Mouse (Mus musculus) adrenal gland, adult 18-20 months (tissue): ENCODE results near the gene Racgap1. TPM values are rescaled to one million over a fixed set of nuclear protein-coding genes. Genes with fewer than 3 reads are reported as not detected.

ENCODE experiments used
- DNase-seq, 2 experiments: peaks; one replicate each; pipeline ENCODE4 v3.0.0; 2021 to 2022; ENCODE audit warnings: low spot score in 2 of 2
- total RNA-seq, 2 experiments: library from RNA; stranded (reverse); gene quantifications; 1 replicate in 1 of 2; 2 replicates in 1 of 2; pipeline ENCODE4 v1.2.3; 2021

Racgap1 gene
- total RNA-seq, 2 experiments from 2014 or later, result 3.1 to 3.3 TPM

DNA sequence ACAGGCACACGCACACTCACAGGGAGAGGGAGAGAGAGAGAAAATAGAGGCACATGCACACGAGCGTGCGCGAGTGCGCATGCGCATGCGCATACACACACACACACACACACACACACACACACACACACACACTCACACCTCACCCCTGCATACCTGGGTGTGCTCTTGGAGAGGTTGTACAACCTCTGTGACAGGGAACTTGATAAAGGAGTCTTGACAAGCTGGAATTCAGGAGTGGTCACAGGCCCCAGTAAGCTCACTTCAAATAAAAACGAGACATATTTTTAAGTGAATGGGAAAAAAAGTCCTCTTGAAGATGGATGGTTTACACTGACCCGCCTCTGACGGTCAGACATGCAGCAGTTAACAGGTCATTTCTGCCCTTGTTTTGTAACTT is 29.4 kb downstream of the Racgap1 start:
- no peak for DNase-seq

DNA sequence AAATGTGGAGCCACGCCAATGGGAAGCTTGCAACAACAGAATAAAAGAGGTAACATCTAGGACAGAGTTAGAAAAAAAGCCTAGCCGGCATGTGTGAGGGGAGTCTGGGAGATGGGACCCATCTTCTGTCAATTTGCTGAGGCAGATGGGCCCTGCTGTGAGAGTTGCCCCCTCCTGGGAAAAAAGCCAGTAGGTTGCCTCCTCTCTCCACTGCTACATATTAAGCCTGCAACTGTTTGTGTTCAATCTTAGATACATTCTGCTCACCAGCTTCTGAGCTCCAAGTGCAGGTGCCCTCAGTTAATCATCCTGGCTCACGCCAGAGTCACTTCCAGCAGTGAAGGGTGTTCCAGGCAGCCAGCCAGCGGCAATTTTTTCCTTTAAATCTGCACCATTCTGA is 31.6 kb downstream of the Racgap1 start:
- DNase-seq, result no peak

DNA sequence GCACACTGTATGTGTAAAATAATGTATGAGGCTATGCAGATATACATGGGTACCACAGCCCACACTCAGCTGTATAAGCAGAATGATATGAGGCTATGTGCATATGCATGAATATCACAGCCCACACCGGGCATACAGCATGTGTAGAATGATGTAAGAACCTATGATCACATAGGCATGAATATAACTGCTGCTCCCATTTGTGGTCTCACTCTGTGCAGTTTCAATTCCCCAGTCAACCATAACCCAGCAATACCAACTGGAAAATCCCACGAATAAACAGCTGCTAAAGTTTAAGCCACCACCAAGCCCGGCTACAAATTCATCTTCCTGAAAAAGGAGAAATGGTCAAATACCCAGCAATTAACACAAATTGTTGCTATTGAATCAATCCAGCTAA is 32.9 kb downstream of the Racgap1 start:
- no peak for DNase-seq

DNA sequence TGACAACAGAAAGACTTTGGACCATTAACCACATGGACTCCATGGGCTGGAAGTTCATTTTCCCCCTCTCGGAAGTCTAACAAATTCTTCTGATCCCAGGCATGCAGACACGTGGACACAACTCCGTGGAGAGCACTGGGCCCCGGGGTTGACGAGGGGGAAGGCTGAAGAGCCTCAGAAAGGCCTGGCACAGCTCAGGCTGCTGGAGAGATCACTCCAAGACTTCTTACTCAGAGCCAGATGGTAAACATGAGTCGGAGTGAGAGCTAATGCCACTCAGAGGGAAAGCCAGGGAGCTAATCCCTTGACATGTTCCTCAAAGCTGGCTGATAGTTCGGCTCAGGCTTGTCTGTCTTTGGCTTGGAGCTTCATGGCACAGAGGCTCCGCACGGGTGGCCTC is 36.2 kb downstream of the Racgap1 start:
- no peak for DNase-seq

DNA sequence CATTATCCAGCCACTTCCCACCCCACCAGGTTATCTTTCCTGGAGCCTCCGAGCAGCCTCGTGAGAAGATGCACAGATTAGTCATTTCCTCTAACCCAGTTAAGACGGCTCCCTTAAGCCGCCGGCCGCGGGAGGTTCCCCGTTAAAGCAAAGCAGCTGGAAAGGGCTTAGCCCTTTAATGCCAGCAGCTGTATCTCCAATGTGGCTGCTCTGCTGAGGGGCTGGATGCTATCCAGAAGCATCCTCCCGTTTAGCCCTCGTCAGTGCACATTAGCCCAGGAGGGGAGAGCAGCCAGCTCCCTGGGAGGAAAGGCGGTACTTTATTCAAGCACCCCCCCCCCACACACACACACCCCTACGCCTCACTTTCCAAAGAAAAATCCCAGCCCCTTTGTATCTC is 36.7 kb downstream of the Racgap1 start:
- DNase-seq, result no peak

DNA sequence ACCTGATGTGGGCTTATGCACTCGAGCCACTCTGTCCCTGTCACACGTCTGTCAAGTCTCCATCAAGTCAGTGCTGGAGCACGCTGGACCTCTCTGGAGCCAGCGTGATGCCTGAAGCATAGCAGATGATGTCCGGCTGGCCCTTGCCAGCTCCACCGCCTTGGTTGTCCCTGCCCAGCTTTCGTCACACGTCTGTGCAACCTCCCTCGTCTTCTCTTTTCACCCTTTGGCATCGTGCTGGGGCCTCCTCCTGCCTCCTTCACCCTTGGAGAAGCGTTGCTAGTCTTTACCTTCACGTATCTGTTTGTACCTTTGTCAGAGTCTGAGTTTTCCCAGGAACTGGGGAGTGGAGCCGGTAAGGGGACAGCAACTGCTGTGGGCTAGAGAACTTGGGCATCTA is 37.2 kb downstream of the Racgap1 start:
- no peak for DNase-seq

DNA sequence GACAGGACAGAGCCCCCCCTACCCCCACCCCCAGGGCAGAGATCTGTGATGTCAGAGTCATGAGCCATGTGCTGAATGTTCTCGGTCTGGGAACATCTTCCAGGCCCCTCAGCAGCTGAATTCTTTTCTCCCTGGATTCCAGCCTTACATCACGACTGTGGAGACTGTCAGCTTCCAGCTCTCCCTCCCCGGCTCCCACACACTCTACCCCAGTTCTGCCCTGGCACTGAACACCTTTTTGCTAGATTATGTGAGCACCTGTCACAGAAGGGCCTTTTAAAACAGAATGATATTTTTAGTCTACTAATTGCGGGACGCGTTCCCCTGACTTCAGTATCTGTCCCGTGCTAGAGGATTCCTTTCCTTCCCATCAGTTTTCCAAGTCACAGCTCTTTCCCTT is 39.9 kb downstream of the Racgap1 start:
- no peak for DNase-seq

DNA sequence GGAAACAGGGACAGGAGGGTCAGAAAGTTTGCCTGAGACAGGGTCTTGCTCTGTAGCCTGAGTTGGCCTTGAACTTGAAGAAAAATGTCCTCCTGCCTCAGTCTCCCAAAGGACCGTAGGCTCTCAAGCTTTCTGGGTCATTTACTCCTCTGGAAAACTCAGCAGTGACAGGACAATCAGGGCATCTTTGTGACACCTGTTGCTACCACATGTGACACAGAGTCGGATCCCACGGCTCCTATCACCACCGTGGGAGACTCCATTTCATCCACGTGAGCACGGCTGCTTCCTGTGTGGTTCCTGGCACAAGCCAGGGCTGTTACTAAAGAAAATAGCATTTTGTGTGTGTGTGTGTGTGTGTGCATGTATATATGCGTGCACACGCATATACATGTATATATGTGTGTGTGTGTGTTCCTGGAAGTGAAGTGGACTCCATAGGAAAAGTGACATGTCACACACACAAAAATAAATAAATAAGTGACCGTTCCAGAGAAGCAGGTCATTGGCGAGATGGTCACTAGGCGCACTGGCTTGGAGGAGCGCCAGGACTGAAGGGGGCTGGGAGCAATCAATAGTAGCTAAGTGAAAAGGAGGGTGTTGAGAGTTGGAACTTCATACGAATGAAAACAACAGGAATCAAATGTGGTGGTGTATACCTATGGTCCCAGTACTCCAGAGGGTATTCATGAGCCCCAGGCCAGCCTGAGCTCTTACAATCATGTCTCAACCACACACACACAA is 42.9 kb downstream of the Racgap1 start:
- no peak for DNase-seq

DNA sequence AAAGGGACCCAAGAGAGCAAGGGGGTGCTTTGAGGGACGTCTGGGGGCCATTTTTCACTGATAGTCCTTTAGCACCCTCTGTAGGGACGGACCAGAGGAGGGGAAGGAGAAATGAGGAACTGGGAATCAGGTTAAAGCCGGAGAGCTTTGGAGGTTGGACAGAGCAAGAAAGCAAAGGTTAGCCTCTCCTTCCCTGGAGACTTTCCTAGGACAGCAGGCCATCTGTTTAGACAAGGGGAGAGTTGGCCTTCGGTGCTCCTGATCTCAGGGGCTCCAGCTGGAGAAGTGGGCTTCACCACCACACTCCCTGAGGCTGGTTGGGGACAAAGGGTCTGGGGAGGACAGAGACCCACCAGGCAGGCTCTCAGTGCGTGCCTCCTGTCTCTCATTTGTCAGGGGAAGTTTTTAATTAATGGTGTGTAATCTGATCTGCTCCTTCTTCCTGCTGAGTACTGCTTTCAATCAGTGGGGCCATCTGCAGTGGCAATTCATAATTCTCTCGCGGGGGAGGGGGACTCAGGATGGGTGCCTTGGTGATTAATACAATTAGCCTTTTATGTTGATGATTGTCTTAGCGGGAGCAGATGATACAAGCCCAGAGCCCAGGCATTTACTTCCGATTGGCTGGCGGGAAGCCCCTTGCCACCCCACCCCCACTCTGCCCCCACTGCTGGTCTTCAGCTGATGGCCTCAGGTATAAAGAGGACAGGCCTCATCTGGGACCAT is 43.9 kb downstream of the Racgap1 start:
- no peak for DNase-seq

DNA sequence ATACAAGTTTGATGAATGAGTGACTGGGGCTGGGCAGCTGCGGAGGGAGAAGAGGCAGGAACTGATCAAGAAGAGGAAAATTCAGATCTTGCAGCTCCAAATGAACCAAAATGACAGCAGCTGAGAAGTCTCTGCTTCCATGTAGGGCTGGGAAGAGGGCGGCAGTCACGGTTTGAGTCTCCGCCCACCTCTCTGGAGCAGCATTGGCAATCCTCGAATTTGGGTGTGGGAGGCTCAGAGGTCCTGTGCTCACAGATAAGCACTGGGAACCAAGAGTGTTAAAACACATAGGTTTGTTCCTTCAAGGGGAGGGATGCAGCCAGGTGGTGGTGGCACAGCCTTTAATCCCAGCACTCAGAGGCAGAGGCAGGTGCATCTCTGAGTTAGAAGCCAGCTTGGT is 44.9 kb downstream of the Racgap1 start:
- no peak for DNase-seq

DNA sequence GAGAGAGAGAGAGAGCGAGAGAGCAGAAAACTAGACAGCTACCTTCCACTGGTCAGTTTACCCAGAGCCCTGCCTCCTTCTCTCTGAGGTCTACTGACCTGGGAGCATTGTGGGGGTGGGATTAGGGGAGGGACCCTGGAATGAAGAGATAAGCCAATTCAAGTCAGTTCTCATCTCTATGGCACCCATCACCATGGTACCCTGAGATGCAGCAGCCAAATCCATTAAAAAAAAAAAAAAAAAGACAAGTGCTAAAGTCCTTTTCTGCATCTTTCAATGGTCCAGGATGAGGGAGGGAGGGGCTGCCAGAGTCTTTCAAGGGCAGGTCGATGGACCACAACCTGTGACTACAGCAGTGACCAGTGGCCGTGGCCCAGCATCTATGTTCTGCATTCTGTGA is 45.9 kb downstream of the Racgap1 start:
- no peak for DNase-seq

DNA sequence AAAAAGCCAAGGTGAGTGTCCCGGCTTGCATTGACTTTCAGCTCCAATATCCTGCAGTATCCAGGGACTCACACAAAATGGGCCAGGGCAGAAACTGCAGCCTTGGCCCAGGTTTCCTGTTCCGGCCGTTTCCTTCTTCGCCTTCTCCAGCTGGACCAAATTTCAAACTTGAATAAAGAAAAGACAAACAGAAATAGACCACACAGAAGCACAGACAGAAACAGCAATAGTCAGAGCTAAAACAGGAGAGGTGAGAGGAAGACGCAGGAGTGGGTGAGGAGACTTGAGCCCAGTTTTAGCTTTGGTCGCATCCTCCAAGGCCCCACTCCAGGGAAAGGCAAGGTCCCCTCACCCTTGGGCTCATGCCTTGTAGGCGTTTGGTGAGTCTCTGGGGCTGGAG is 48.2 kb downstream of the Racgap1 start:
- DNase-seq, result no peak

DNA sequence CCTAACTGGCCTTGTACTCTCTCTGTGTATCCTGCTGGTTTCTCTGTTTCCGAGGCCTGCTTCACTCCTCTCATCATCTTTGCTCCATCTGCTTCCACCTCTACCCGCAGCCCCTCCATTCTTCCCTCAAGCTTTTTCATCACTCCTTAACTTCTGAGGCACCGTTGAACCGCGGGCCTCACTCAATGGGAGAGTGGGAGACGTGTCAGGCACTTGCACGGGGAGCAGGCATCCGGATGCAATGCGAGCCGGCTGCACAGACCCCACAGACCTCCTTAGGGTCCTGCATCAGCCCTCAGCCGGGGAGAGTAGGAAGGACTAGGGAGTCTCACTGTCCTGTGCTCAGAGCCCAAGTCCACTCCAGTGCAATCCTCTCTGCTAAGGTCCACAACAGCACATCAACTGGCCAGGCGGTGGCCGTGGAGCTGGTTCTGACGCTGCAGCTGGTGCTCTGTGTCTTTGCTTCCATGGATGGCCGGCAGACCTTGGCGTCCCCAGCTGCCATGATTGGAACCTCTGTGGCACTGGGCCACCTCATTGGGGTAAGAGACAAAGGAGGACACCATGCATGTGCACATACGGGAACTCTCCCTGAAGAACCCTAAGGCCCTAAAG is 49.1 kb downstream of the Racgap1 start:
- no peak for DNase-seq

DNA sequence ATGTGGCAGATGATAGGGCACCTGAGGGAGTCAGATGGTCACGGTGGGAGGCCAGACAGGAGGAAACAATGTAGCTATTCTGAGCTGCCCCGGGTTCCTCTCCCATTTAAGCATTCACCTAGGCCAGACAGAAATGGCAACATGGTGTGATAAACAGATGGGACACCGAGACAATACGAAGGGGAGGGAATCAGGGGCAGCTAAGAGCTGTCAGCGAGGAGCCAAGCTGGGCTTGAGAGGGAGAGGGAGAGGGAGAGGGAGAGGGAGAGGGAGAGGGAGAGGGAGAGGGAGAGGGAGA is 49.7 kb downstream of the Racgap1 start:
- no peak for DNase-seq

DNA sequence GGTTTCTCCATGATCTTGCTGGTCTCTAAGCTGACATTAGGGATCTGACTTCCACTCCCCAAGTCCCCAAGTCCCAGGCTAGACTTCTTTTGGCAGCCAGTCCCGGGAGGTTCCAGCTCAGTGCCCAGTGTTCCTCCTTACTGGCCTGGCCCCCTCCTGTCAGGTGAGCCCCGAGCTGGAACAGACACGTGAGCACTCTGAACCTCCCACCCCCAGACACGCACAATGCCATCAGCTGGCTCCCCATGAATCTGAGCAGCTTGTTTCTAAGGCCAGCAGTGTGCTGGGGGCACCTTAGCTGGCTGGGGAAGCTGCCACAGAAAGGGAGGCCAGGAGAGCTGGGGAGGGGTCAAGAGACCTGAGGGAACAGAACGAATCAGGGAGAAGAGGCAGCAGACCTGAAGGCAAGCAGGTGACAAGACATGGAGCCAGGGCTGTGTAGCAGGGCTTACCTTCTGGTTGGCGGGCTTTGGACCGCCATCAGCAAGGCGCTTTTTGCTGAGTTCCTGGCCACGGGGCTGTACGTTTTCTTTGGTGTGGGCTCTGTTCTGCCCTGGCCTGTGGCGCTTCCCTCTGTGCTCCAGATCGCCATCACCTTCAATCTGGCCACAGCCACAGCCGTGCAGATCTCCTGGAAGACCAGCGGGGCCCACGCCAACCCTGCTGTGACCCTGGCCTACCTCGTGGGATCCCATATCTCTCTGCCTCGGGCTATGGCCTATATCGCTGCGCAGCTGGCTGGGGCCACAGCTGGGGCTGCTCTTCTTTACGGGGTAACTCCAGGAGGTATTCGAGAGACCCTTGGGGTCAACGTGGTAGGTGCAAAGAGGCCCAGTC is 50.3 kb downstream of the Racgap1 start, which contains the start of gene Aqp6:
Gene Aqp6 (plus strand): TSS at position 415 of the 837 bp plus-strand sequence.
- no peak for DNase-seq

DNA sequence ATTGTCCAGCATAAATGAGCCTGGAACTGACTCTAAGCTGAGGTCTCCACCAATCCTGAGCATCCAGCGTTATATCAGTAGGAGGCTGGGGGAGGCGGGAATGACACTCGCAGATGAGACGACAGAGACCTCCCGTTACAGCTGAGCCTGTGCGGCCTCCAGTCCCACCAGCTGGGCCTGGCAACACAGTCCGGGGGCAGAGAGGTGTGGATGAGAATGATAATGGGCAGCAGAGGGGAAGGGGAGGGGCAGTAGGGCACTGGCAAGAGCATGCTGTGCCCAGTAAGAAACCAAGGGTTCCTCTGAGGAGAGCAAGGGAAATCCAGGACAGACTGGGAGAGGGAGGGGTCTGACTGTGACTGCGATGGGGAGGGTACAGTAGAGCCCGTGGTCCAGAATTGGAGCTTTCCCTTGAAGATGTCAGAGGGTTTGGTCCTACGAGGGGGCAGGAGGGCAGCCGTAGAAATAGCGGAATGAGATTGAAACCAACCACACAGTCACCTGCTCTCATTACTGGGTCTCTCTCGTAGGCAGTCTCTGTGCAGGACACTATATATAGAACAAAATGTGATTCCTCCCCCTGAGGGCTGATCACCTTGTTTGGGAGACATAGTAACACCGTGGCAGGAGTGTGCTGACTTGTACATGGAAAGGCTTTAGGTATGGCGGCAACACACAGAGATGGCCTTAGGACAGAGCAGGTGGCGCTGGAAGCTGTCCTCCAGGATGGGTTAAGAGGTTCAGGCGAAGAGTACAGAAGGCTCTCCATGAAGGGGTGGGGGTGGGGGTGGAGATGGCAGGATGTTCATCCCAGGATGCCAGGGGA is 52.0 kb downstream of the Racgap1 start:
- DNase-seq, result no peak

DNA sequence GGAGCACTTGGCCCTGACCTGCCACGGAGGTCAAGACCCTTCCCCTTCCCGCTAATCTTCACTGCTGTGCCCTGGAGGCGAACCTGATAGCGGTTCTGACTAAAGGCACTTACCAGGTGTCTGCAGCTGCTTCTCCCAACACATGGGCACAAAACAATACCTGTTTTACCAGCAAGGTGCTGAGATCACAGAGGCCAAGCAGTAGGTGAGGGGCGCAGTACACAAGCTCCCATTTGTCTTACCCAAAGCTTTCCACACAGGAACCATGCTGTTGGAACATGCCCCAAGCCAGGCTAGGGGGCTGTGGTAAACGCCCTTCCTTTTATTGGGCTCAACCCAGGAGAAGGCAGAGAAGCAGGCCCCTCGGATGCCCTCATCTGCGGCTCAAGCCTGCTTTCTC is 53.9 kb downstream of the Racgap1 start:
- DNase-seq, result no peak

DNA sequence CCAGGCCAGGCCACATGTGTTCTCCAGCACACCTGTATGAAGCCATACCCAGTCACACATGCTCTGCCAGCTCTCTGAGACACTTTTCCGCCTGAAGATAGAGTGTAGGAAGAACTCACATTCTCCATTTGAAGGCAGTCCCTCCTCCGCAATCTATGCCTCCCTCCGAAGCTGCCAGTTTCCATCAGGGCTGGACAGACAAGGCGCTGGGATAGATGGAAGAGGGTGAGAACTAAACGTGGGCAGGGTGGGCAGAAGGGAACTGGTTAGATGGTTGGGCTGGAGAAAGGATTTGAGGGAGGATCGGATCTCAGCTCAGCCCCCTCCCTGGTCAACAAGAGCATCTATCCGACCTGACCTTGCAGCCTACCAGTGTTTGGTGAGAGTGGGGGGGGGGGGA is 54.6 kb downstream of the Racgap1 start:
- no peak for DNase-seq

DNA sequence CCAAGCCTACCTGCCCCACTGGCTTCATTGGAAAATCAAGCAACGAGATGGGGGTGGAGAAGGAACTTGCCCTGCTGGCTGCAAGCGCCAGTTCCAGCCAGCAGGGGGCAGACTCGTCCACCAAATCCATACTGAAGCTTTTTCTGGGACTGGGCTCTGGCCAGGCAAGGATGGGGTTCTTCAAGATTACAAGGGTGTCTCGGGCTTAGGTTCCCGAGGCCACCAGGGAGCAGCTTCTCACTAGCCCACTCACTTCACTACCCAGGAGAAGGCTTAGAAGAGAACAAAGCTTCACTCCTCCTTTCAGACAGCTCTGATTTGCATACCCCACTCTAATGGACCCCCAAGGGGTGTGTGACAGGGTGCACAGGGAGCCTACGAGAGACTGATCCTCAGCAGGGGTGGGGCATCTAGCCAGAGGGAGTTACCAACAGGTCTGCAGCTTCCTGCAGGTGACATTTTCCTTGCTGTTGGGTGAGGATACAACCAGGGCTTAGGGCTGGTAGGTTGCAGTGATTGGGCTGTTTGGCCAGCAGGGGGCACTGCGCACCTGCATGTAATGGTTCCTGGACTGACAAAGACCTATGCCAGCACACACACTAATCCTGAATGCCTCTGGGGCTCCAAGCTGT is 55.3 kb downstream of the Racgap1 start:
- peak; percentile 80 to 82 for DNase-seq

DNA sequence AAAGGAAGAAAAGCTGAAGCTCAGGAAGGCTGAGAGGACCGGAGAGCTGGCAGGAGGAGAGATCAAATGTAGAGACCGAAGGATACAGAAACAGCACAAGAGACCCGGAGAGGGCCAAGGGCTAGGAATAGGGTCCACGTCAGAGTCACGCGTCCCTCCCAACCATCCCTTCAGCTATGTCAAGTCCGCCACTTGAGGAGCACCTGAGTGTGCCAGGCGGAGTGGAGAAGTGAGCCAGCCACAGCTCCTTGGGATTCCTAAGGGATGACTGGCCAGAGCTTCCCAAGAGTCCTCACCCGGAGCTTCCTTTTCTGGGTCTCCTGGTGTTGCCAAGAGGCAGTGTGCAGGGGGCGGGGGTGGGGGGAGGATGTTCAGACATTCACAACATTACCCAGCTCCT is 56.5 kb downstream of the Racgap1 start:
- DNase-seq, result no peak
